Mouse (Mus musculus): ENCODE results near the gene Zfp423. TPM values are rescaled to one million over a fixed set of nuclear protein-coding genes. Genes with fewer than 3 reads are reported as not detected.

The Zfp423 gene
- total and polyA plus RNA-seq, 3 experiments: not detected

DNA sequence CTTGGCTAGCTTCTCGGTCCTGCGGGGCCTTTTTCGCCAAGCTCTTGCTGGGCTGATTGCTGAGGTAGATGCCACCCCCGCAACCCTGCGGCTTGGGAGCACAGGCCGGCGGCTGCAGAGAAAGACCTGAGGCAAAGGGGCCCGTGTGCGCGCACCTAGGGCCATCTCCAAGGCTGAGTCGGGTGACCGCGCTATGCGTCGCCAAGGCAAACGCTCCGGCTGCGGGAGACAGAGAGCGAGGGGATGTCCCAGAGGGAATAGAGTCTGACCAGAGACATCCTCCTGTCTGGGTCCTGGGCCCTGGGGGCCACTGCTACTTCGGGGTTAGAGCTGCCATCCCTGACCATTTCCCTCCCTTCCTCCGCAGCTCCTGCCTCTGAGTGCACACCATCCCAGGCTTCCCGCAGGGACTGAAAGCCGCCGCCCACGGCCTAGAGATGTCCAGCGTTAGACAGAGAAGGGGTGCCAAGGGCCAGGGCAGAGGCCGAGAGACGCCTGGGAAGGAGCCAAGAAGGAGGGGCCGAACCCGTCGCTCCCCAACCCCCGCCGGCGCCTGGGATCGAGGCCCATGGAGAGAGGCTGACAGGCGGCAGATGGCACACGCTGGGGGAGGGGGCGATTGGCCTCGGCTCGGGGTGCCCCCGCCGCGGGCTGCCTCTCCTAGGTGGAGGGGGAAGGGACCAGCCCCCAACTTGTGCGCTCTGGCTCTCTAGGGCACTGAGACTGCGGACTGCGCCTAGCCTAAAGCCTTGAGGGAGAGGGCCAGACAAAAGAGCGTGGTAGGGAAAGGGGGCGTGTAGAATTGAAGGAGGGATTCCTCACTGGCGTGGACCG, 2.5 kb upstream of the Zfp423 start:
- no peak for DNase-seq (ENCODE audit: low read depth, low spot score)

DNA sequence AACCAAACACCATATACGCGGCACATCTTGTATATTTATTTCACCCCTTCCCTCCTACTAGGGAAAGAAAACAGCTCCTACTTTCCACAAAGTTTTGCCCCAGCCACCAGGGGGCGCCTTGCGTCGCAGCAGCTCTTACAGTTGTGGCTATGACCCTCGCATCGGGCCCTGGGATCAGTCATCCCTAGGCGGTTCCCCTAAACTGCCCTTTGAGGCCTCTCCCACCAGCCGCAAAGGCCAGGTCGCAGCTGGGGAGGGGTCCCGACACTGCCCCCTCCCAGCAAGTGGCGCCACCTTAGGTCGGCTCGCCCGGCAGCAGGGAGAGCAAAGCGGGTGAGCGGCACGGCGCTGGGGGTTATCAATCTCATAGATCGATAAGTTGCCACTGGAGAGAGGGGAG, 1.7 kb upstream of the Zfp423 start:
- no peaks in the 10 kb centered on the region for H3K9me3 ChIP-seq (replicated peaks; ENCODE audit: insufficient read depth, low read length)
- H3K27me3 ChIP-seq (ENCODE audit: control insufficient read depth in 1 of 2, insufficient read depth in 2 of 2, low read length in 2 of 2): no peaks in the 10 kb centered on the region
- no peaks in the 10 kb centered on the region for H3K79me2 ChIP-seq (ENCODE audit: control insufficient read depth, insufficient read depth, low read length, poor library complexity)
- H3K4me3 ChIP-seq (ENCODE audit: control insufficient read depth in 1 of 2, insufficient read depth in 1 of 2, low read depth in 2 of 2, low read length in 2 of 2): no peak overlapping the region
- no peak overlapping the region for H3K9ac ChIP-seq (ENCODE audit: control insufficient read depth, low read depth, low read length, poor library complexity, severe bottlenecking)
- no peak for DNase-seq (ENCODE audit: low read depth, low spot score)
- H3K36me3 ChIP-seq (ENCODE audit: control insufficient read depth in 1 of 2, insufficient read depth in 2 of 2, low read length in 2 of 2): no peaks in the 10 kb centered on the region
- no peaks in the 10 kb centered on the region for H3K4me1 ChIP-seq (ENCODE audit: control insufficient read depth in 1 of 2, insufficient read depth in 2 of 2, low read length in 2 of 2)
- TF ChIP-seq BHLHE40 (IDR thresholded peaks at IDR 0.05; ENCODE audit: borderline replicate concordance, low read depth, low read length): no peak
- no peak for TF ChIP-seq TBP (IDR thresholded peaks at IDR 0.05; ENCODE audit: low read depth, low read length)
- no peak for TF ChIP-seq JUND (IDR thresholded peaks at IDR 0.05; ENCODE audit: low read depth, low read length)
- no peak for TF ChIP-seq MYB (IDR thresholded peaks at IDR 0.05; ENCODE audit: low read depth, low read length)
- TF ChIP-seq MEF2A (IDR thresholded peaks at IDR 0.05; ENCODE audit: extremely low read depth, insufficient replicate concordance, low read depth, low read length, poor library complexity, severe bottlenecking): no peak
- no peak for TF ChIP-seq CHD2 (IDR thresholded peaks at IDR 0.05; ENCODE audit: low read length)
- TF ChIP-seq POLR2A (IDR thresholded peaks at IDR 0.05; ENCODE audit: control insufficient read depth in 1 of 2, insufficient read depth in 1 of 2, low read depth in 1 of 2, low read length in 2 of 2, poor library complexity in 1 of 2): no peak
- TF ChIP-seq NRF1 (IDR thresholded peaks at IDR 0.05; ENCODE audit: insufficient read depth, low read depth, low read length, poor library complexity, severe bottlenecking): no peak
- no peak for TF ChIP-seq TCF12 (IDR thresholded peaks at IDR 0.05; ENCODE audit: low read depth, low read length)
- no peak for TF ChIP-seq MAX (IDR thresholded peaks at IDR 0.05; ENCODE audit: low read length)
- TF ChIP-seq ELF1 (IDR thresholded peaks at IDR 0.05; ENCODE audit: low read depth, low read length): no peak
- H3K27ac ChIP-seq (ENCODE audit: control insufficient read depth, low read depth, low read length): no peak overlapping the region

More for the DNA sequence above, 2.5 kb upstream of the Zfp423 start:
- no peak for TF ChIP-seq GABPA (IDR thresholded peaks at IDR 0.05; ENCODE audit: low read depth, low read length)
- TF ChIP-seq POLR2AphosphoS2 (IDR thresholded peaks at IDR 0.05; ENCODE audit: low read length): no peak
- no peak for TF ChIP-seq ZNF384 (IDR thresholded peaks at IDR 0.05; ENCODE audit: low read depth, low read length)
- TF ChIP-seq POLR2A (IDR thresholded peaks at IDR 0.05; ENCODE audit: control insufficient read depth in 1 of 2, insufficient read depth in 1 of 2, low read depth in 1 of 2, low read length in 2 of 2, poor library complexity in 1 of 2): no peak
- TF ChIP-seq MYC (IDR thresholded peaks at IDR 0.05; ENCODE audit: low read depth, low read length): no peak
- no peak for TF ChIP-seq MEF2A (IDR thresholded peaks at IDR 0.05; ENCODE audit: extremely low read depth, insufficient replicate concordance, low read depth, low read length, poor library complexity, severe bottlenecking)
- no peak for TF ChIP-seq USF1 (IDR thresholded peaks at IDR 0.05; ENCODE audit: low read depth, low read length)
- TF ChIP-seq ELF1 (IDR thresholded peaks at IDR 0.05; ENCODE audit: low read depth, low read length): no peak
- TF ChIP-seq MXI1 (IDR thresholded peaks at IDR 0.05; ENCODE audit: low read depth, low read length): no peak
- TF ChIP-seq MYB (IDR thresholded peaks at IDR 0.05; ENCODE audit: low read depth, low read length): no peak
- no peak for TF ChIP-seq RCOR1 (IDR thresholded peaks at IDR 0.05; ENCODE audit: low read depth, low read length)
- no peak for TF ChIP-seq TAL1 (IDR thresholded peaks at IDR 0.05; ENCODE audit: low read length)
- no peak for TF ChIP-seq UBTF (IDR thresholded peaks at IDR 0.05; ENCODE audit: borderline replicate concordance, insufficient read depth, low read depth, low read length)
- no peak for TF ChIP-seq ETS1 (IDR thresholded peaks at IDR 0.05; ENCODE audit: low read depth, low read length)
- no peak for TF ChIP-seq RAD21 (IDR thresholded peaks at IDR 0.05; ENCODE audit: low read depth, low read length)
- TF ChIP-seq KAT2A (conservative IDR thresholded peaks at IDR 0.05; ENCODE audit: low read depth, low read length): no peak
- no peak for TF ChIP-seq TCF12 (IDR thresholded peaks at IDR 0.05; ENCODE audit: low read depth, low read length)
- TF ChIP-seq ZKSCAN1 (IDR thresholded peaks at IDR 0.05; ENCODE audit: low read depth, low read length): no peak
- no peak for TF ChIP-seq CTCF (IDR thresholded peaks at IDR 0.05 in 2 of 3, conservative IDR thresholded peaks at IDR 0.05 in 1 of 3; ENCODE audit: control insufficient read depth in 1 of 3, insufficient read depth in 1 of 3, low read depth in 2 of 3, low read length in 3 of 3, poor library complexity in 1 of 3, severe bottlenecking in 1 of 3)
- TF ChIP-seq MAX (IDR thresholded peaks at IDR 0.05; ENCODE audit: low read length): no peak
- H3K9ac ChIP-seq (ENCODE audit: control insufficient read depth, low read depth, low read length, poor library complexity, severe bottlenecking): no peak overlapping the region
- H3K79me2 ChIP-seq (ENCODE audit: control insufficient read depth, insufficient read depth, low read length, poor library complexity): no peaks in the 10 kb centered on the region
- H3K4me3 ChIP-seq (ENCODE audit: control insufficient read depth in 1 of 2, insufficient read depth in 1 of 2, low read depth in 2 of 2, low read length in 2 of 2): no peak overlapping the region
- no peaks in the 10 kb centered on the region for H3K36me3 ChIP-seq (ENCODE audit: control insufficient read depth in 1 of 2, insufficient read depth in 2 of 2, low read length in 2 of 2)
- H3K9me3 ChIP-seq (replicated peaks; ENCODE audit: insufficient read depth, low read length): no peaks in the 10 kb centered on the region
- H3K4me1 ChIP-seq (ENCODE audit: control insufficient read depth in 1 of 2, insufficient read depth in 2 of 2, low read length in 2 of 2): no peaks in the 10 kb centered on the region
- H3K27ac ChIP-seq (ENCODE audit: control insufficient read depth, low read depth, low read length): no peak overlapping the region
- no peaks in the 10 kb centered on the region for H3K27me3 ChIP-seq (ENCODE audit: control insufficient read depth in 1 of 2, insufficient read depth in 2 of 2, low read length in 2 of 2)
